Mouse (Mus musculus): ENCODE data around the gene Hipk2. TPM values are rescaled to one million over a fixed set of nuclear protein-coding genes. Genes with fewer than 3 reads are reported as not detected.
"Not testable (repeated sequence)": the region's sequence is repeated elsewhere in the genome, so short reads cannot be mapped to it uniquely, and the experiment has no call there.

Gene Hipk2
- polyA plus RNA-seq, 1 experiment from 2014 or later = 7.1 TPM

GRCm38 (mm10) chr6:38704264-38704984 lies 171.5 kb downstream of the Hipk2 start:
- no peak for DNase-seq (ENCODE audit: low spot score)

DNA sequence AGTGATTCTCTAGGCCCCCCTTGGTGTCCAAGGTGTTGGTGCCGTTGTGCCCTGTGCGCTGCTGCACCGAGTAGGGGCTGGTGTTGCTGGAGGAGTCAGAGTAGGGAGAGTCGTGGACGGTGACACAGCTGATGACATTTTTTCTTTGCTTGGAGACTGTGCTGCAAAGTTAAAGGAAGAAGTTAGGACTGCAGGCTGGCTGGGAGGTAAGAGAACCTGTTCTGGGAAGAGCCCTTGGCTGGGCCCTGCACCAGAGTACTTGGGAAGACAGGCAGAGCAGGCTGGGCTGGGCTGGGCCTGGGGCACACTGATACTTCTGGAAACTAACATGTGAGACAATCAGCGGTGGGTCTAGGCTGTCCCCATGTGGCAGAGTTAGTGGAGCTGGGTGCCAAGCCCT lies 172.4 kb downstream of the Hipk2 start:
- DNase-seq (ENCODE audit: low spot score) = no peak

- DNase-seq (ENCODE audit: low spot score) = no peak
Measured at GRCm38 (mm10) chr6:38702810-38703399, 173.1 kb downstream of the Hipk2 start.

DNA sequence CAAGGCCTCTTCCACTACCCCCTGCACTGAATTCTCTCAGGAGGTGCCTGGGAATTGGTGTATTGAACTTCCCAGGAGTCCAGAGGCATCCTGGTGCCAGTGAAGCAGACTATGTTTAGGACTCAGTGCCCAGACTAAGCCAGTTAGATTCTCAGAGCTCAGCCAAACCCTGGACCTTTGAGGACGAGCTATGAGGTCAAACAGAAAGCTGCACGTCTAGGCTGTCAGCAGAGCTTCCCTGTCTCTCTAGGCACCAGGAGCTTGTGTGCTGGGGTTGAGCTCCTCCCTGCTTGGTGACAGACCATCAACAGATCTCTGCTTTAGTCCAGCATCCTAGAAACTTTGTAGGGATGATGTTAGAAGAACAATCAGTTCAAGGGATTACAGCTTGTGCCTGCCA lies 174.5 kb downstream of the Hipk2 start:
- no peak for DNase-seq (ENCODE audit: low spot score)

- DNase-seq (ENCODE audit: low spot score) = no peak
Measured at GRCm38 (mm10) chr6:38698233-38698889, 177.6 kb downstream of the Hipk2 start.

GRCm38 (mm10) chr6:38696570-38696969 lies 179.4 kb downstream of the Hipk2 start:
- no peak for DNase-seq (ENCODE audit: low spot score)

DNA sequence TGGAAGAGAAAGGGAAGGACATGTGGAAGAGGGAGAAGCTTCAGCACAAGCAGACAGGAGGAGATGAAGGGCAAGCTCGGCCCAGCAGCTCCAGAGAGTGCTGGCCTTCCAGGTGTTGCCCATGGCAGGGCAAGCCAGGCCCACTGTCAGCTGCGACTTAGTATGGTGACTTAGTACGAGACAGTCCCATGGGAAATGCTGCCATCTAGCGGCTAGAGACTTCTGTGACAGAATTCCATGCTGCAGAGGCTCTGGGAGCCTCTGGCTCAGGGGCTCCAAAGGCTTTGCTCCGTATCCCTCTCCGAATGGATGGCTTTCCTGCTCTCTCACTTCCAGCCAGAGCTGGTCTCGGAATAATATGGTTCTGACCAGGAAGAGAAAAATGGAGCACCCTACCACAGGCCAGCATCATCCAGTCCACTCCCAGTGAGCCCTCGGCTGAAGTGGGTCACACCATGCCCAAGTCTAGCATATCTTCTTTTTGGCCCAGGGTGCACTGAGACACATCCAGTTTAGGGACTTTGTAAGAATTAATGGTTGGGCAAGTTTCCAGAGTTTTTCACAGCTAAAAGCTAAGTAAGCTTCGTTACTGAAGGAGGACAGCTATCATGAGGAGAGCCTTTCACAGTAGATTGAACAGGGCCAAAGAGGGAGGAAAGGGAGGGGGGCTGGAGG lies 180.4 kb downstream of the Hipk2 start:
- DNase-seq (ENCODE audit: low spot score) = peak; percentile 59

DNA sequence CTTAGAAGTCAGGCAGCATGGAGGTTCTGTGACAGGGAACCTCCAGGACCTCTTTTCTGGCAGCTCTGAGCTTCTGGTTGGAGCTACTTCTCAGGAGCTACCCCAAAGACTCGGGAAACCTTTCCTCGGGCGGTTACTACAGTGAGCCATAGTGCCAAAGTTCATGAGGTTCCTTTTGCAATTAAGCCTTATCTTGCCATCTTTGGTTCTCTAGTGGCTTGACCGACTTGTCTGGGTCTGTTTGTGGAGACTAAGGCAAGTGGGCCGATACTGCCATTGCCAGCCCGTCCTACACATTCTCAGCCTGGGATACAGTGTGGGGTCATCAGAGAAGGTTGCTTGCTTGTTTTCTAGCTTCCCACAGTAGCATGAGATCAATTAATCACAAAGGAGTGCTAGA lies 183.4 kb downstream of the Hipk2 start:
- no peak for DNase-seq (ENCODE audit: low spot score)

DNA sequence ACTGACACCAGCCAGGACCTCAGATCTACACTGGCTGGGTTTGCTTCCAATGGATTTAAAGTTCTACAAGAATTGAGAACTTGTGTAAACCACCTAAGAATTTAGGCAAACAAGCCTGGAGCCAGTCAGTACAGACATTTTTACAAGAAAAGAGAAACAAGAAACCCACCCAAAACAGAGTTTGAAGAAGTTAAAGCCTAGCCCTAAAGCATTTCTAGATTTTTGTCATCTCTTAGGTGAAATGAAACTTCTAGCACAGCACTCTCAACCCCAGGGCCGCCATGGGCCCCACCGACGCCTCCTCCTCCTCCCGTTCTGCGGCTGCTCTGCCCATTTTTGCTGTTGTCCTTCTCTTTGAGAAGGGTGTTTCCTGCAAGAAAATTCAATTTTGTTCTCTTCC lies 184.9 kb downstream of the Hipk2 start:
- DNase-seq (ENCODE audit: low spot score) = no peak

DNA sequence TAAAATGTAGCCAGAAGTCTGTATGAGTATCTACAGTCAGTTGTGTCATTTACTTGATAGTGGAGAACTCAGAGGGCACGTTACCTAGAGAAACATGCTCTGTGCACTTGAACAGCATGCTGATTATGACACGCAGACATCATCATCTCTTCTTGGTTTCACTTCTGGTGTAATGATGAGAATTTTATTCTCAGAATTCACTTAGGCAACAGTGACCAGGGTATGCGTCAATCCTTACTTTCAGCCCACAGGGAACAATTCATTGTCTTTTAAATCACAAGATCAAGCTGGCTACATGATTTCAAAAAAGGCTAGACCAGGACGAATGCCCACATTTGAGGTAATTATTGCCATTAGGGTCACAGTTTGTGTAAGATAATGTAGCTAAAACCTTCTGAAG lies 185.3 kb downstream of the Hipk2 start:
- no peak for DNase-seq (ENCODE audit: low spot score)

GRCm38 (mm10) chr6:38688841-38689240 lies 187.1 kb downstream of the Hipk2 start:
- DNase-seq (ENCODE audit: low spot score) = no peak

DNA sequence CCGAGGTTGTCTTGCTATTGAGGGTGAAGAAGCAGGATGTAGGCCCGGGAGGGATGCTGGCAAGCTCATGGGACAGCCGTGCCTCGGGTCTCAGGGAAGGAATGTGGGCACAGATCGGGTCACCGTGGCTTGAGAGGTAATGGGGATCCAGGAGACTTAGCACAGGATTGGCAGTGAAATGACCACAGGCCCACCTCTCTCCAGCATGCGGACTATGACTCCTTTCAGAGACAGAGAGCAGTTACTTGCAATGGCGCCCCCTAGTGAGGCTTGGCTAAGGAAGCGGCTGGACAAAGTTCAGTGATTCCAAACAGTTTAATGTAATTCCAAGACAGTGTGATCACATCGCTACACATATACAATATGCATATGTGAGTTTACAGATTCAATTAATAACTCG lies 188.7 kb downstream of the Hipk2 start:
- DNase-seq (ENCODE audit: low spot score) = peak; percentile 21

DNA sequence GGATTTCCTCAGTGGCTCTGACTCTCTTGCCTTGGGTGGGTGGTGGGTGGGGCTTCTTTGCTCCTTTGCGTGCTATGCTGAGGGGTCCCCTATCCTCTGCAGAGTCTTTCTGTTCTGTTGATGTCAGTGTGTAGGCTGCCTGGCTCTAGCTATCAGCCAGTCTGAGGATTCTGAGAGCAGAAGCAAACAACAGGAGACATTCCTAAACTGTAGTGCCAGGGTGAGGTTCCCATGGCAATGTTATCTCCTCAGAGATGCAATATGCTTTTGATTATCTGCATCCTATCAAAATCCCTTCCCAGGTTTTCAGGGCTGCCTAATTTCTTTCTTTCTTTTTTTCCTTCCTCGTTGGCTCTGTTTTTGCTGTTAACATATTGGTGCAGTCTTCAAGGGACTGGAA lies 193.4 kb downstream of the Hipk2 start:
- no peak for DNase-seq (ENCODE audit: low spot score)

GRCm38 (mm10) chr6:38677629-38678028 lies 198.3 kb downstream of the Hipk2 start:
- DNase-seq (ENCODE audit: low spot score) = no peak

DNA sequence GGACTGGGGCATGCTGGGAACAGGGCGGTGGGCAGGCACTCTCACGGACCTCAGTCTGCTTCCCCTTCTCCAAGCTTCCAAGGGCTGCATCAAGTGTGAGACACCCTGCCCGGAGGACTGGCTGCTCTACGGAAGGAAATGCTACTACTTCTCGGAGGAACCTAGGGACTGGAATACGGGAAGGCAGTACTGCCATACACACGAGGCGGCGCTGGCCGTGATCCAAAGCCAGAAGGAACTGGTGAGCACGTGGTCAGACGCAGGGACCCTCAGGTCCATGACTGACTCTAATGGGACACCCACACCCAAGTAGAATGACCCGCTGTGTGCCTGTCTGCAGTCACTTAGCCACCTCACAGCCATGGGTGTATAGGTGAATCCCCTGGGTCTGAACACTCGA lies 199.2 kb downstream of the Hipk2 start:
- DNase-seq (ENCODE audit: low spot score) = no peak

DNA sequence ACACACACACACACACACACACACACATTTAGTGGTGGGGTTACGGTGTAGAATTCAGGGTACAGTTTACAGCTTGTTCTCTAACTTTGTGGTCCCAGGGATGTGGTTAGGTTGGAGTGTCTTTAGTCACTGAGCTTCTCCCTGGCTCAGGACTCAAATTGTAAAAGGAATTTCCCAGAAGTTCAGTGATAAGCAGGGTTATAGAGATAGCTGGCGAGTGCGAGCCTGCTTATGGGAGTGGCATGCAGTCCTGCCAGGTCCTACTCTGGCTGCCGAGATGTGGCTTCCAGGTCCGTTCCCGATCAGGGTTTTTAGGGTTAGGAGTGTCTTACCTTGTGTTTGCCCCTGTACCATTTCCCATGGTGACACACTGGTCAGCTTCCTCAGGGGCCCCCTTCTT lies 199.7 kb downstream of the Hipk2 start:
- no peak for DNase-seq (ENCODE audit: low spot score)

- no peak for DNase-seq (ENCODE audit: low spot score)
Measured at GRCm38 (mm10) chr6:38672011-38672410, 204.0 kb downstream of the Hipk2 start.

DNA sequence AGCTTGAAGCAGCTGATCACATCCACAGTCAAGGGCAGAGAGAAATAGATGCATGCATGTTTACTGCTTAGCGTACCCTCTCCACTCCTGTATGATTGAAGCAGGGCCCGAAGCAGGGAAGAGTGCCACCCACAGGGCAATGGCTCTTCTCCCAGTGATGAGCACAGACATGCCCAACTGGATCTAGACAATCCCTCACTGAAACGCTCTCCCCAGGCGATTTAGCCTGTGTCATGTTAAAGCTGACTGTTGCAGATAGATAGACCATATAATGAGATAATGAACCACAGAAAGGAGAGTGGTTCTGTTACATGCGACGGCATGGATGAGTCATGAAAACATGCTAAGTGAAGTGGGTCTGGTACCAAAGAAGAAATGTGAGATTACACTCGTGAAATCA lies 204.7 kb downstream of the Hipk2 start:
- DNase-seq (ENCODE audit: low spot score) = no peak

GRCm38 (mm10) chr6:38670488-38670887 lies 205.5 kb downstream of the Hipk2 start:
- DNase-seq (ENCODE audit: low spot score) = not testable (repeated sequence)

- peak; percentile 14 for DNase-seq (ENCODE audit: low spot score)
Measured at GRCm38 (mm10) chr6:38669580-38669979, 206.4 kb downstream of the Hipk2 start.

- DNase-seq (ENCODE audit: low spot score) = no peak
Measured at GRCm38 (mm10) chr6:38662714-38663615, 213.0 kb downstream of the Hipk2 start, which contains the start of gene Clec2l. Gene Clec2l (plus strand): TSS chr6:38663069.
